Mouse (Mus musculus) embryonic facial prominence, embryonic 13.5 days (tissue): ENCODE measurements around the gene Map4. TPM values are rescaled to one million over a fixed set of nuclear protein-coding genes. Genes with fewer than 3 reads are reported as not detected.

Experiments used
- ATAC-seq: fragments of 200-750 bp; cut with Nextera tagmentation; 2 replicates; pipeline ENCODE4 v1.8.0; 2017; ENCODE audit warnings: low read depth; ENCODE audit not compliant: insufficient number of reproducible peaks, insufficient read depth, low FRiP score, low TSS enrichment
- H3K27ac ChIP-seq: fragments of 300-500 bp; sonication (generic); 2 replicates; pipeline ENCODE4 v1.5.1; 2015; ENCODE audit warnings: moderate library complexity, mild to moderate bottlenecking, inconsistent platforms
- H3K27me3 ChIP-seq: fragments of 300-500 bp; sonication (generic); 2 replicates; pipeline ENCODE4 v1.6.1; 2015; ENCODE audit warnings: mild to moderate bottlenecking, inconsistent platforms
- H3K36me3 ChIP-seq: fragments of 300-500 bp; sonication (generic); 2 replicates; pipeline ENCODE4 v1.6.1; 2015; ENCODE audit warnings: mild to moderate bottlenecking, inconsistent platforms
- H3K4me1 ChIP-seq: fragments of 300-500 bp; sonication (generic); 2 replicates; pipeline ENCODE4 v1.6.1; 2015; ENCODE audit warnings: inconsistent platforms
- H3K4me2 ChIP-seq: fragments of 300-500 bp; sonication (generic); 2 replicates; pipeline ENCODE4 v1.6.1; 2015; ENCODE audit warnings: moderate library complexity, mild to moderate bottlenecking, inconsistent platforms
- H3K4me3 ChIP-seq: fragments of 300-500 bp; sonication (generic); 2 replicates; pipeline ENCODE4 v1.5.1; 2015; ENCODE audit warnings: mild to moderate bottlenecking, inconsistent platforms
- H3K9ac ChIP-seq: fragments of 300-500 bp; sonication (generic); 2 replicates; pipeline ENCODE4 v1.6.1; 2015; ENCODE audit warnings: mild to moderate bottlenecking, inconsistent platforms
- H3K9me3 ChIP-seq: fragments of 300-500 bp; sonication (generic); 2 replicates; pipeline ENCODE4 v1.6.1; 2016; ENCODE audit warnings: inconsistent platforms
- WGBS: fragments of 180-500 bp; shearing (Covaris S2); methylation state at CpG from one replicate; pipeline ENCODE4 v1.1.7; 2015; ENCODE audit warnings: mixed read lengths; 5-methylcytosine and 5-hydroxymethylcytosine counted together
- polyA plus RNA-seq: library from polyadenylated mRNA; unstranded; fragments of >200 nt; fragmentation: Nextera tagmentation; extraction: Ambion mirVana; gene quantifications from 2 replicates; pipeline ENCODE4 v1.2.1, GENCODE M21; 2015

Map4 gene
- polyA plus RNA-seq, 1 experiment from 2014 or later, result 58.0 TPM

DNA sequence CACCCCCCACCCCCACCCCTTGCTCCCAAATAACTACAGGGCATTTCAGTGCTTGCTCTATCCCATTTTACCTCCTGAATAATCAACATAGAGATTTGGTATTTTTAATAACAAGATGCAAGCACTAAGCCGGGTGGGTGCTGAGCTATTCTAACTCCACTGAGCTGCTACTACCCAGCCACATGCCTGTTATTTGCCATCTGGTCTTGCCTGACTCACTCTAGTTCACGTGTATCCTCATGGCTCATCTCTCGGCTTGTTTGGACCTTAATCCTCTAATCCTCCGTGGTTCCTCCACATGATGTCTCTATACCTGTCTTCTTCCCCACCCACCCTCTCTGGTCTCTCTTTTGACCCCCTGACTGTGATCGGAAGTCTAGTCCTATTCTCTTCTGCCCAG, 89.1 kb downstream of the Map4 start:
- Histone ChIP-seq H3K36me3 (no peaks in the 10 kb centered on the region), H3K4me2 (no peak overlapping the region), H3K27me3 (no peaks in the 10 kb centered on the region), H3K9me3 (no peaks in the 10 kb centered on the region), H3K4me1 (no peaks in the 10 kb centered on the region), H3K4me3 (no peak overlapping the region), H3K9ac (no peak overlapping the region), H3K27ac (no peak overlapping the region)
- no peak for ATAC-seq
- WGBS, result 69% methylated on average over 5 of the region's 5 CpGs

DNA sequence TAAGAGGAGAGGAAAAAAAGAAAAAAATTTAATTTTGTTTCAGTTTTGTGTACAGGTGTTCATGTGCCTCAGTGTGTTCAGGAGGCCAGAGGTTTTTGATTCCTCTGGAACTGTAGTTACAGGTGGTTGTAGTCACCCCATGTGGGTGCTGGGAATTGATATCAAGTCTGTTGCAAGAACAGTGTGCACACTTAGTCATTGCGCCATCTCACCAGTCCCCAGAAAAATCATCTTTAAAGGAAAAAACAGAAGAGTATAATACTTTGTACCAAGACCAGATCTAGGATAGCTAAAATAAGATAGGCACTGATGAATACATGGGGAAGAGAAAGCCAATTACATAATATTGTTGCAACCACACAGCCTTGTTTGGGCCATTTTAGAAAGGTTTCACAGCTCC, 90.2 kb downstream of the Map4 start:
- 93% methylated on average over 1 of the region's 1 CpGs for WGBS

DNA sequence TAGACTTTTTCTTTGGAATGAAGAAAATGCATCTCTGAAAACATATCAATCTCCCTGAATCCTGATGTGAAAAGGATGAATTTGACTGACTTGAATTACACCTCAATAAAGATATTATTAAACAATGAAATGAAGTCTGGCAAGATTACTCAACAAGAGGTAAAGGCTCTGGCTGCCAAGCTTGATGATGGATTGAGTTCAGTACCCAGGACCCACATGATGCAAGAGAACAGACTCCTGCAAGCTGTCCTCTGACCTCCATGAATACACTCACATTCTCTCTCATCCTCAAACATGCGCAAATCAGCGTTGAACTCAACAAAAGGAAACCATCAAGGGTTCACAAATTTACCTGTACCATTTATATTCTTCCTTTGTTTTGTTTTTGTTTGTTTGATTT, 90.9 kb downstream of the Map4 start:
- Histone ChIP-seq H3K4me3 (no peak overlapping the region), H3K4me1 (no peaks in the 10 kb centered on the region), H3K4me2 (no peak overlapping the region), H3K36me3 (0 out of 2 replicates have a peak, but pooled peaks cover 5% of the 10 kb centered on the region), H3K27me3 (no peaks in the 10 kb centered on the region), H3K9ac (no peak overlapping the region), H3K27ac (no peak overlapping the region), H3K9me3 (no peaks in the 10 kb centered on the region)
- WGBS, result 93% methylated on average over 2 of the region's 2 CpGs
- no peak for ATAC-seq

More for the DNA sequence above, 90.2 kb downstream of the Map4 start:
- no peak overlapping the region for H3K27ac ChIP-seq
- H3K9me3 ChIP-seq, result no peaks in the 10 kb centered on the region
- H3K27me3 ChIP-seq, result no peaks in the 10 kb centered on the region
- H3K4me3 ChIP-seq, result no peak overlapping the region
- no peak overlapping the region for H3K9ac ChIP-seq
- no peaks in the 10 kb centered on the region for H3K4me1 ChIP-seq
- no peak overlapping the region for H3K4me2 ChIP-seq
- ATAC-seq, result no peak
- 0 out of 2 replicates have a peak, but pooled peaks cover 5% of the 10 kb centered on the region for H3K36me3 ChIP-seq

DNA sequence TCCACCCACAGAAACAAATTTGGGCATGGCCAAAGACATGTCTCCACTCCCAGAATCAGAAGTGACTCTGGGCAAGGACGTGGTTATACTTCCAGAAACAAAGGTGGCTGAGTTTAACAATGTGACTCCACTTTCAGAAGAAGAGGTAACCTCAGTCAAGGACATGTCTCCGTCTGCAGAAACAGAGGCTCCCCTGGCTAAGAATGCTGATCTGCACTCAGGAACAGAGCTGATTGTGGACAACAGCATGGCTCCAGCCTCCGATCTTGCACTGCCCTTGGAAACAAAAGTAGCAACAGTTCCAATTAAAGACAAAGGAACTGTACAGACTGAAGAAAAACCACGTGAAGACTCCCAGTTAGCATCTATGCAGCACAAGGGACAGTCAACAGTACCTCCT, 103.8 kb downstream of the Map4 start:
- Histone ChIP-seq H3K4me1 (no peaks in the 10 kb centered on the region), H3K36me3 (peaks cover 56% of the 10 kb centered on the region), H3K27ac (no peak overlapping the region), H3K4me3 (no peak overlapping the region), H3K4me2 (no peak overlapping the region), H3K27me3 (no peaks in the 10 kb centered on the region), H3K9me3 (no peaks in the 10 kb centered on the region), H3K9ac (no peak overlapping the region)
- no peak for ATAC-seq
- WGBS, result 90% methylated on average over 4 of the region's 4 CpGs

DNA sequence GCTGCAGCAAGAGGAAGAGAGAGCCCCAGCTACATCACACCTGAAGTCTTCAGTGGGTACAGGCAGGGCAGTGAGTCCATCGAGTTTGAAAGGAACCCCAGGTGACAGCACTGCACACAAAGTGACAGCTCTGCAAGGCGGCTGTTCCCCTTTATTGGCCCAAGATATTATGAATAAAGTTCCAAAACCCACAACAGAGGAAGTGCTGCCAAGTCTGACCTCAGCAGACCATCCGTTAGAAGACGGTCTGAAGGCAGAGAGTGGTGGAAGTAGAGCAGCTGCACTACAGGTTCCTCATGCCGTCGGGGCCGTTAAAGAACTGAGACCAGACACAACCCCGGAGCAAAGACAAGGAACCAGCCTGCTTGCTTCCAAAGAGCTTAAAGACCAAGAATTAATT, 106.6 kb downstream of the Map4 start:
- Histone ChIP-seq H3K4me2 (no peak overlapping the region), H3K4me3 (no peak overlapping the region), H3K36me3 (peaks cover 49% of the 10 kb centered on the region), H3K4me1 (no peaks in the 10 kb centered on the region), H3K9ac (no peak overlapping the region), H3K27ac (no peak overlapping the region), H3K27me3 (no peaks in the 10 kb centered on the region), H3K9me3 (no peaks in the 10 kb centered on the region)
- no peak for ATAC-seq
- 91% methylated on average over 8 of the region's 8 CpGs for WGBS

DNA sequence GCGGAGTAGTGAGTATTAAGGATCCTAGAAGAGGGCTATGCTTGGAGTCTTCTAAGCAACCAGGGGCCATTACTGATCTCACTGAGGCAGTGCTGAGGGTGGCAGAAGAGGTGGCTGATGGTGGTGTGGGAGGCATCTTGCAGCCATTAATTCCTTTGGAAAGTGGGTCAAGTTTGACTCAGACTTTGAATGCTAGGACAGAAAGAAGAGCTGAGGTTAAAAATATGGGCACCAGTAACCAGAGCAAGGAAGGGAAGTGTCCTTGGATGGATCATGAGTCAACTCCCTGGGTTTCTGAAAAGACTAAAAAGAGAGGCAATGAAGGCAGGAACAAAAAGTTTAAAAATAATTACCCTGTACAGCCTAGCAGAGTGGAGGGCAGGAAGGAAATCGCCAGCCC, 107.2 kb downstream of the Map4 start:
- Histone ChIP-seq H3K27ac (no peak overlapping the region), H3K9me3 (no peaks in the 10 kb centered on the region), H3K9ac (no peak overlapping the region), H3K4me1 (no peaks in the 10 kb centered on the region), H3K4me2 (no peak overlapping the region), H3K36me3 (peaks cover 53% of the 10 kb centered on the region), H3K4me3 (no peak overlapping the region), H3K27me3 (no peaks in the 10 kb centered on the region)
- 94% methylated on average over 2 of the region's 2 CpGs for WGBS
- no peak for ATAC-seq

DNA sequence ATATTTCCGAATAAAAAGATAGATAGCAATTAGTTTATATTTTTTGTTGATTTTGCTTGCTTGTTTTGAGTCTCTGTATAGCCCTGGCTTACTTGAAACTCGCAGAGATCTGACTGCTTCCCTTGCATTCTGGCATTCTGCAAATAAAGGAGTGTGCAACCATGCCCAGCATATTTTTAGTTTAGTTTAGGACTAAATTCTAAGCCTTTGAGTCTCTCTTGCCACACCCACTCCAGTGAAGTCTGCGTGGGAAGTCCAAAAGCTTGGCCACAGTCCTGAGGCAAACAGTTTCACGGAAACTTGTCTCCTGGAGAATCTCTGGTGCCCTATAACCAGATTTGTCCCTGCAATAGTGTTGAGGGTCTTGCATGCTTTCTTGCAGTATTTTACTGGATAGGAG, 113.1 kb downstream of the Map4 start:
- WGBS, result 94% methylated on average over 4 of the region's 4 CpGs
- ATAC-seq, result no peak

DNA sequence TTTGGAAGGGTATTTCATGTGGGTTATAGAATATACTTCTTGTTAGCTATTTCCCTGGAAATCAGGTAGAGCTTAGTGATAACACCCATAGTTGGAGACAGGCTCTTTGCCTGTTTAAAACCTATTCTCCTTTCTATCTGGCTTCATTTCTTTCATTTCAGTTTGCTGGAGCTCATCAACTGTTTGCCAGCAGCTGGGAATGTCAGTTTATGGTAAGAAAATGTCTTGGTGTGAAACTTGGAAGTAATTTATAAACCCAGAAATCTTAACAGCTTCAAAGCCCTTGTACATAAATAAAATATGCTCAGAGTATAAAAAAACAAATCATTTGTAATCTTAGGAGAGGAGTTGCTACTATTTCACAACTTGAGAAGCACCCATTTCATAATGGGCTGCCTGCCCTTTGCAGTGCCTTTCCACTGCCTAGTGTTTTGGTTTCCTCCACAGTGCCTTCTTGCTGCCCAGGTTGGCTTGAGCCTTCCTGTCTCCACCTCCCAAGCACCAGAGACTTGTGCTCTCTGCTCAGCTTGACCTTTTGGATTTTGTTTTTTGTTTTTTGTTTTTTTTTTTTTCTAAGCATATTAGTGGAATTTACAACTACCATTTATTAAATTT, 114.6 kb downstream of the Map4 start:
- no peaks in the 10 kb centered on the region for H3K27me3 ChIP-seq
- ATAC-seq, result no peak
- no peak overlapping the region for H3K9ac ChIP-seq
- no peak overlapping the region for H3K27ac ChIP-seq
- no peak overlapping the region for H3K4me2 ChIP-seq
- peaks cover 5% of the 10 kb centered on the region; the same call in 1 of the 2 replicates for H3K4me1 ChIP-seq
- H3K4me3 ChIP-seq, result no peak overlapping the region
- H3K9me3 ChIP-seq, result no peaks in the 10 kb centered on the region; the same call in 1 of the 2 replicates
- peaks cover 8% of the 10 kb centered on the region; the same call in 1 of the 2 replicates for H3K36me3 ChIP-seq

More for the DNA sequence above, 113.1 kb downstream of the Map4 start:
- Histone ChIP-seq H3K27ac (no peak overlapping the region), H3K4me3 (no peak overlapping the region), H3K9ac (no peak overlapping the region), H3K4me2 (no peak overlapping the region), H3K4me1 (peaks cover 5% of the 10 kb centered on the region; the same call in 1 of the 2 replicates), H3K27me3 (no peaks in the 10 kb centered on the region), H3K36me3 (peaks cover 12% of the 10 kb centered on the region), H3K9me3 (no peaks in the 10 kb centered on the region; the same call in 1 of the 2 replicates)

DNA sequence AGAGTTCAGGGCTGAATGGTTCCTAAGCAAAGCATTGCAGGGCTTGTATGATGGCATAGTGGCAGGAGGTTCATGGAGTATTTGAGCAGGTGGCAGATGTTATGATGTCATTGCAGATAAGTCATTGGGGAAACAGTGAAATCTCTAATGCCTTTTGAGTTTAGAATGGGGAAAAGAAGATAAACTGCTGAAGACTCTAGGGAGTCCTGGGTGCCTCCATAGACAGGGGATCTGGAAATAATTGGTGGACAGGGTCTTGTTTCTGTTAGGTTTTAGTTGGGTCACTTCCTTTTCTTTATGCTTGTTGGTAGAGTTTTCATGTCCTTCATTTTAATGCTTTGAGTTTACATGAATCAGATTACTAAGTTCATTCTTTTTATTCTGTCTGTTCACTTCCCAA, 116.0 kb downstream of the Map4 start:
- Histone ChIP-seq H3K27me3 (no peaks in the 10 kb centered on the region), H3K4me2 (no peak overlapping the region), H3K4me1 (peaks cover 14% of the 10 kb centered on the region), H3K9me3 (no peaks in the 10 kb centered on the region; the same call in 1 of the 2 replicates), H3K9ac (no peak overlapping the region), H3K36me3 (peaks cover 8% of the 10 kb centered on the region; the same call in 1 of the 2 replicates), H3K4me3 (no peak overlapping the region), H3K27ac (no peak overlapping the region)
- no peak for ATAC-seq

DNA sequence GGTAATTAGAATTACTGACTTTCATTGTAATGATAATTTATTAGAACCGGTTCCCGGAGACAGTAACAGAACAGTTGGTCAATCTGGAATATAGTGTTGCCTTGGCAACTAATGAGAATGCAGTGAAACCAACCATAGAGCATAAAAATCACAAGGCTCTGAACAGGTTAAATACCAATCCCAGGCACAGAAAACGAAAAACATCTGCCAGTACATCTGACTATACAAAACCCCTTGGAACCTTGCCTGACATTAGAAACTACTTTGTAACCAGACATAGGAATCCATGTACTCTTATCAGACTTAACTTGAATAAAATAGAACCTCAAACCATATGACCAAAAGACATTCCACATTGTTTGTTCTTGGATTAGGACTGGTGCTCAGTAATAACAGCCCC, 116.6 kb downstream of the Map4 start:
- Histone ChIP-seq H3K4me1 (peaks cover 20% of the 10 kb centered on the region), H3K4me2 (no peak overlapping the region), H3K9ac (no peak overlapping the region), H3K27me3 (no peaks in the 10 kb centered on the region), H3K27ac (no peak overlapping the region), H3K36me3 (peaks cover 8% of the 10 kb centered on the region; the same call in 1 of the 2 replicates), H3K4me3 (no peak overlapping the region), H3K9me3 (no peaks in the 10 kb centered on the region; the same call in 1 of the 2 replicates)
- no peak for ATAC-seq
- 34% methylated on average over 3 of the region's 3 CpGs for WGBS

DNA sequence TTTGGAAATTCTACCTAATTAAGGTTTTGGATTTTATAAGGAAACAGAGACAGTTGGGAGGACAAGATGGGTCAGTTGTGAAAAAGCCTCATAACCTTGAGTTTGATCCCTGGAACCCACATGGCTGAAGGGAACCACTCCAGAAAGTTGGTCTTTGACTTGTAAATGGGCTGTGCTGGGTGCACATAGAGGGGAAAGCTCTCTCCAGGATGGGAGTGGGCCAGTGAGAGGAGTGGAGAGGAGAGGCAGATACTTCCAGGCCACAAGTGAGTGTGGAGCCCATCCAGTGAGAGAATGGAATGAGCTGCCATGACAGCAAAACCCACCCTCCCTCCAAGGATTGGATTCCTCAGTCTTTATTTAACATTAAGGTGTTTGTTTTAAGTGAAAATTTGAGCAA, 119.9 kb downstream of the Map4 start:
- Histone ChIP-seq H3K4me2 (no peak overlapping the region), H3K4me3 (no peak overlapping the region), H3K4me1 (peaks cover 28% of the 10 kb centered on the region), H3K36me3 (peaks cover 3% of the 10 kb centered on the region; the same call in 1 of the 2 replicates), H3K27me3 (no peaks in the 10 kb centered on the region), H3K9ac (no peak overlapping the region), H3K9me3 (no peaks in the 10 kb centered on the region), H3K27ac (no peak overlapping the region)
- ATAC-seq, result no peak

DNA sequence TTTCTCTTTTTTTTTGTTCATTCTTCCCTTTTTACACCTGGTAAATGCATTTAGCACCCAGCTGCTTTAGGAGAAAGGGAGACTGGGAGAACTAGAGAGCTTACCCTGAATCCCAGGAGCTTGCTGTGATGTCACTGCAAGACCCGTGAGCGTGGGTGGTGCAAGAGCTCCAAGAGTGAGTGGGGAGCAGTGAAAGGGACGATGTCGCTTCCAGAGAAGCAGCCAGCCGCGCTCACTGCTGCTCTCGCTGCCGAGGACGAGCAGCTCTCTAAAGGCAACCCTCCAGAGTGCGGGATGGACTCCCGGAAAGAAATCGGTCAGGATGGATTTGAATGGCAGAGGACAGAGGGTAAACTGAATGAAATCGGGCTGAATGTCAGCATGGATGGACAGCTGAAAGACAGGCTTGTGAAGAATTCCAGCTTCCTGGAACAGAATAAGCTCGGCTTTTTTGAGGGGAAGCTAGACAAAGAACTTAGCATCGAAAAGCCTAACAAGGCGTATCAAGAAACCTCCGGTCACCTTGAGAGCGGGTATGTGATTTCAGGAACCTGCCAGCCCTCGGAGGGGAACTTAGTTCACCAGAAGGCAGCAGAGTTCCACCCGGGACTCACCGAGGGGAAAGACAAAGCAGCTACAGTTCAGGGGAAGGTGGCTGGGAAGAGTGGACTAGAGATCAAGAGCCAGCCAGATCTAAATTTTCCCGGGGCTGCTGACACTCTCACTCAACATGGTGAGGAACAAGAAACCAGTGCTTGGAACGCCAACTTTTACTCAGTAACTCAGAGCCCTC, 120.8 kb downstream of the Map4 start:
- peaks cover 28% of the 10 kb centered on the region for H3K4me1 ChIP-seq
- H3K36me3 ChIP-seq, result peaks cover 3% of the 10 kb centered on the region; the same call in 1 of the 2 replicates
- H3K9ac ChIP-seq, result peak overlapping the region; percentile 58; the same call in 1 of the 2 replicates
- 31% methylated on average over 23 of the region's 23 CpGs for WGBS
- no peaks in the 10 kb centered on the region for H3K9me3 ChIP-seq
- H3K4me3 ChIP-seq, result 0 out of 2 replicates have a peak overlapping the region, but pooled peaks have one; percentile 12
- H3K27me3 ChIP-seq, result no peaks in the 10 kb centered on the region
- H3K27ac ChIP-seq, result no peak overlapping the region
- no peak for ATAC-seq
- peak overlapping the region; percentile 48 for H3K4me2 ChIP-seq
